Mouse (Mus musculus): Measurements from ENCODE around the gene Clint1.
"Not testable (repeated sequence)": the region's sequence is repeated elsewhere in the genome, so short reads cannot be mapped to it uniquely, and the experiment has no call there.

Gene Clint1

DNA sequence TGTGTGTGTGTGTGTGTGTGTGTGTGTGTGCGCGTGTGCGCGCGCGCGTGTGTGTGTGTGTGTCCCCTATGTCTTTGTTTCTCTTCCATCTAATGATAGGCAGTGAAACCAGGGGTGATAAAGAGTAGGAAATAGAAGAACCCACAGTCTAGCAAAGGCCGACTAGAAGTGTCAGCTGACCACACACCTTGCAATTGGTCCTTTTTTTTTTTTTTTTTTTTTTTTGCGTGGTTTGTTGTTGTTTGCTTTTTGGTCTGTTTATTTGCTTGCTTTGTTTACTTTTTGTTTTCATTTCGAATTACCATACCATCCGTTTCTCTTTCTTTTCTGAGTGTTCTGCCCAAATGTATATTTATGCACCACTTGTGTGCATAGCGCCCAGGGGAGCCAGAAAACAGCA is 3.6 kb upstream of the Clint1 start:
- no peak for DNase-seq (ENCODE audit: low read depth)

GRCm38 (mm10) chr11:45849203-45849602 is 2.6 kb upstream of the Clint1 start:
- DNase-seq (ENCODE audit: low read depth): no peak

GRCm38 (mm10) chr11:45849859-45850258 is 2.0 kb upstream of the Clint1 start:
- DNase-seq (ENCODE audit: low read depth): no peak

GRCm38 (mm10) chr11:45850317-45850716 is 1.5 kb upstream of the Clint1 start:
- no peak for DNase-seq (ENCODE audit: low read depth)

- DNase-seq (ENCODE audit: low read depth): no peak
Measured at GRCm38 (mm10) chr11:45852124-45852994, 508 bp downstream of the Clint1 start.

GRCm38 (mm10) chr11:45852995-45853317 is 1.1 kb downstream of the Clint1 start:
- no peak for DNase-seq (ENCODE audit: low read depth)

GRCm38 (mm10) chr11:45853916-45854315 is 2.1 kb downstream of the Clint1 start:
- DNase-seq (ENCODE audit: low read depth): no peak

- no peak for DNase-seq (ENCODE audit: low read depth)
Measured at GRCm38 (mm10) chr11:45854381-45854780, 2.5 kb downstream of the Clint1 start.

GRCm38 (mm10) chr11:45855407-45856148 is 3.7 kb downstream of the Clint1 start:
- no peak for DNase-seq (ENCODE audit: low read depth)

- DNase-seq (ENCODE audit: low read depth): no peak
Measured at GRCm38 (mm10) chr11:45856149-45856516, 4.3 kb downstream of the Clint1 start.

DNA sequence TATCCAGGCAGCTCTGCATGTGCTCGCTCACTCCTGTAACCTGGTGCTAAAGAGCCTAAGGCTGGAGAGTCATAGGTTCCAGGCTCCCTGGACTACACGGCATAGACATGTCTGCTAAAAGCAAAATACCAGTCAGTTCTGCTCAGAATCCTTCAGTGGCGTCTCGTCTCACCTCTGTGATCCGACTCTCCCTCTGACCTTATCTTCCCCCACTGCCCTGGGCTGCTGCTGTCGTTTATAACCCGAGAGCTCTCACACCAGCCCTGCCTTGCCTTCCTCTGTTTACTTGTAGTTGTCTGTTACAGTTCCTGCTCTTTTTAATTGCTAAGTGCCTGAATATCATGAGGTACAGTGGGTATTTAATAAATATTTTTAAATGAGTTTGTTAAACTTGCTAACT is 9.5 kb downstream of the Clint1 start:
- no peak for DNase-seq (ENCODE audit: low read depth)

DNA sequence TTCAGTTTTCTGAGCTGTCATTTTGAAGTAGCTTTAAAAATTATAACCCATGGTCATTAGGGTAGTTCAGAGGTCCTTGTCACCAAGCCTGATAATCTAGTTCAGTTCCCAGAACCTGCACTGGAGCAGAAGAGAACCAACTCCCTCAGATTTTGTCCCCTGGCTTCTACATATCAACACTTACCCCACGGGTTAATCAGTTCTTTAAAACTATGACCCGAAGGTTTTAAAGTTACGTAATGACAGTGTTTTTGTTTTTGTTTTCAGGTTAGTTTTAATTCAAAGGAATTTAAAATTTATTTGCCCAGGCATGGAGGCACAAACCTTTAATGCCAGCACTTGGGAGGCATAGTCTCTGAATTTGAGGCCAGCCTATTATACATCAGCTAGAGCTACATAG is 12.6 kb downstream of the Clint1 start:
- no peak for DNase-seq (ENCODE audit: low read depth)

GRCm38 (mm10) chr11:45865861-45866260 is 14.0 kb downstream of the Clint1 start:
- no peak for DNase-seq (ENCODE audit: low read depth)

GRCm38 (mm10) chr11:45866534-45866933 is 14.7 kb downstream of the Clint1 start:
- DNase-seq (ENCODE audit: low read depth): no peak

DNA sequence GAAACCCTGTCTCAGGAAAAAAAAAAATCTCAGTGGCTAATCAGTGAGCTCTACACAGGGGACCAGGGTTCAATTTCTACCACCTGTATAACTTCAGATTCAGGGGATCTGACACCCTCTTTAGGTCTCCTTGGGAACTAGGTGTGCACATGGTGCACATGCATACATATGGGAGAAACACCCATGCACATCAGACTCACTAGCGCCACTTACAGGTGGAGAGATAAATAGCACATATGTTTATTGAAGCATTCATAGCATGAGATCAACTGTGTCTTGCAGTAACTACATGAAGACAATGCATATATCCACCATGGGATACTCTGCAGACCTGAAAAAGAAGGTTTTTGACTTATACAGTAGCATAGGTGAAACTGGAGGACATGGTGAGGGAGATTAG is 21.8 kb downstream of the Clint1 start:
- DNase-seq (ENCODE audit: low read depth): no peak

DNA sequence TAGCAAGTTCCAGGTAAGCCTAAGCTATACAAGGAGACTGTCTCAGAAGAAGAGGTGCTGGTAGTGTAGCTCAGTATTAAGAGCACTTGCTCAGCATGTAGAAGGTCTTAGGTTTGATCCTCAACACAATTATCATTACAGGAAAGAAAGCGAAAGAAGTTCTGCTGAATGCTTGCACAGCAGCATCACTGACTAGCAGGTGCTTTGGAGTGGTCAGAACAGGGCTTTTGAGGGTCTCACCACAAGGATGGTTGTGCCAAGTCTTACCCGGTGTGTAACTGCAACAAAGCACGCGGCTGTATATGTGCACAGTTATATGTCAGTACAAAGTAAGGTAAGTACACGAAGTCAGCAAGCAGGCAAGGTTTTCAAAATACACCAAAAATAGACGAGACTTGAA is 22.4 kb downstream of the Clint1 start:
- no peak for DNase-seq (ENCODE audit: low read depth)

GRCm38 (mm10) chr11:45875351-45875935 is 23.6 kb downstream of the Clint1 start:
- DNase-seq (ENCODE audit: low read depth): no peak

DNA sequence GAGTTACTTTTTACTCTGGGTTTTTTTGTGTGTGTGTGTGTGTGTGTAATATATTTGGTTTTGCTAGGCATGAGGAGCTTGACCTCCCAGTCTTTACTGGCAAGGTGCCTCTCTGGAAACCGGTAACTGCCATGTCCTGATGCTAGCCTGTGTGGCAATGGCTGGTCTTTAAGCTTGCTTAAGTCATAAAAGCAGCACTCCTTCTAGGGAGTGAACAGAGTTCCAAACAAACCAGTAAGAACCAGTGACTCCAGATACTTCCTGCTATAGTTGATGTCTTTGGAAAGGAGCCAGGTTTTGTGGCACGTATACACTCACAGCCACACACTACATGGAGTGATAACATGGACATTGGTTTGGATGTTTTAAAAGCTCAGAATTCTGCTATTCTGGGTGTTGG is 24.2 kb downstream of the Clint1 start:
- DNase-seq (ENCODE audit: low read depth): no peak

DNA sequence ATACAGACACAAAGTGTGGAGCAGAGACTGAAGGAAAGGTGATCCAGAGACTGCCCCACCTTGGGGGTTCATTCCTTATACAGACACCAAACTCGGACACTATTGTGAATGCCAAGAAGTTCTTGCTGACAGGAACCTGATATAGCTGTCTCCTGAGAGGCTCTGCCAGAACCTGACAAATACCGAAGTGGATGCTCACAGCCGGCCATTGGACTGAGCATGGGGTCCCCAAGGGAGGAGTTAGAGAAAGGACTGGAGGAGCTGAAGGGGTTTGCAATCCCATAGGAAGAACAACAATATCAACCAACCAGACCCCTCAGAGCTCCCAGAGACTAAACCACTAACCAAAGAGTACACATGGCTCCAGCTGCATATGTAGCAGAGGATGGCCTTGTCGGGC is 27.5 kb downstream of the Clint1 start:
- not testable (repeated sequence) for DNase-seq (ENCODE audit: low read depth)

- DNase-seq (ENCODE audit: low read depth): no peak
Measured at GRCm38 (mm10) chr11:45881026-45881682, 29.3 kb downstream of the Clint1 start.

- no peak for DNase-seq (ENCODE audit: low read depth)
Measured at GRCm38 (mm10) chr11:45881683-45882068, 29.8 kb downstream of the Clint1 start.

DNA sequence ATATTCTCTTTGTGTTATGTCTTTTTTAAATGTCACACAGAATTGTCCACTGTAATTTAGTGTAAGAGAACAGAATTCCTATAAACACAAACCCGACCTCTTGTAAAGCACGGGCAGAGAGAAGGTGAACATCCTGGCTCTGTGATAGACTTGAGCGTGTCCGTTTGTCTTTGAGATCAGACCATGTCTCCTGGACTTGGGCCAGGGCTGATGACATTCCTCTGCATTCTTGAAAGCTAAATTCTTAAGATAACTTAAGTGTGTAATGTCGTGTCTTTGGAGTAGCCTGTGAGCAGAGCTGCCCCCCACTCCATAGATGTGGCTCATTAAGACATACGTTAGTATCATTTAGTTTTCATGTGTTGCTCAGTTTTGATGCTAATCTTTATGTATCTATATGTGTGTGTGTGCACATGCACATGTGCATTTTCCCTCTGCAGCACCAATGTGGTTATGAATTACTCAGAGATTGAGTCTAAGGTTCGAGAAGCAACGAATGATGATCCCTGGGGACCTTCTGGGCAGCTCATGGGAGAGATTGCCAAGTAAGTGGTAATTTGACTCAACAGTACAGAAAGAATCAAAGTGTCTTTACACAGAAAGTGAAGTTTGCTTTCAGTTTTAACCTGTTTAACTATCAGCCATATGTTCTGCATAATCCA is 31.6 kb downstream of the Clint1 start:
- DNase-seq (ENCODE audit: low read depth): no peak

All from c-Kit-positive CD71-negative TER-119-negative erythroid progenitor cells, embryonic 14.5 days (primary cell).